Mouse (Mus musculus) kidney, postnatal 10 days (tissue): ENCODE data around the gene Plin2.

ENCODE experiments used
- DNase-seq: peaks from one replicate; pipeline ENCODE4 v3.0.0; 2021; ENCODE audit warnings: mixed read lengths

Plin2 gene

DNA sequence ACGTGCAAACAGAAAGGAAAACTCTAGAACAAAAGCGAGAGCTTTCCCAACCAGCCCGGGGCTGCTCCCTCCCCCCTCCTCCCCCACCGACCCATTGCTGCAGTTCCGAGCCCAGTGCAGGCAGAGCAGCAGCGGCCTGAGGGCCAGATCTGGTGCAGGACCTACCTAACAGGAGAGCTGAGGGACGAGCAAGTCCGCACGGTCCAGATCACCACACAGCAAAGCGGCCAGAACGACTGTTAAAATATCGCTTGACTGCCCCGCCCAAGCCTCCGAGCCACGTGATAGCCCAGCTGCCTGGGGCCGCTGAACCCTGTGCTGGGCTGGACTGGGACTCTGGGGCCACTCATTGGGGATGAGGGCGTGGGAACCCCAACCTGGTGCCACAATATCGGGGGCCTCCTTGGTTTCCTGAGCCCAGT lies at the start of gene Plin2:
Plin2 (minus strand) TSS at position 281 of the 422 bp plus-strand sequence.
- peak; percentile 87 for DNase-seq

DNA sequence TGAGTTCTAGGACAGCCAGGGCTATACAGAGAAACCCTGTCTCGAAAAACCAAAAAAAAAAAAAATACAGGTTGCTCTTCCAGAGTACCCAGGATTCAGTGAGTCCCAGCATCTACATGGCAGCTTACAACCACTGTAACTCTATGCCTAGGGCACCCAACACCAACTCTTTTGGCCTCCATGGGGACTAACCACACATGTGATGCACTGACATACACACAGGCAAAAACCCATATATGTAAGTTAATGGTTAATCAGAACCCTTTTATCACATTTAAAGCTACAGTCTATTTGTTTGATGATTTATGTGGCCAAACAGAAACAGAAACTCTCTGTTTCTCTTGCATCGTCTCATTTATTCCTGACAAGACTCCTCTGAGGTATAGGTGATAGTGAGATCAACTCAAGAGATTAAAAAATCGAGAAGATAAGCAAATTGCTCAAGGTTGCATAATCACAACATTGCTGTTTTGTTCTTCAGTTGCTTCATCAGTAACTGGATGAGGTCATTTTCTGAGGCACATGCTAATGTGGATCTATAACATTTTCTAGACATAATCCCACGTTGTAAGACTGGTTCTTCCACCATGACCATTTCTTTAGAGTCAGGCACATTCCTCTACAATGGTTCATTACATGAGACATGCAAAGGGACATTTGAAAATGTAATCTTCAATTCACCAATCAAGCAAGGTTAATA lies 49.2 kb upstream of the Plin2 start:
- no peak for DNase-seq

DNA sequence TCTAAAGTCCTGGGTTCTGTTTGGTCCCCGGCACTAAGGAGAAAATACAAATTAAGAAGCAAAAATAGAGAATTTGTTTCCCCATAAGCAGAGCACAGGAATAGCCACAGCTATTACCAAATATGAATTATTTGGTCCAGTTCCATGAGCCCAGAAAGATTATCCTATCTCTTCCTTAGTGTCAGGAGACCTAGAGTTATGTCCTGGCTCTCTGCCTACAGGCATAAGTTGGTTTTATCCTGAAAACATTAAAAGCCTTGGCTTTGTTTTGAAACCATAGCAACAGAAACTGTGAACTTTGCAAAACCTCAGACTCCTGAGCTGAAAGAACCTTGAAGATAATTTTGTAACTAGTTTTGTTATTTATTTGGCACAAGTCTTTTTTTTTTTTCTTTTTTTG lies 47.3 kb upstream of the Plin2 start:
- DNase-seq, result no peak

DNA sequence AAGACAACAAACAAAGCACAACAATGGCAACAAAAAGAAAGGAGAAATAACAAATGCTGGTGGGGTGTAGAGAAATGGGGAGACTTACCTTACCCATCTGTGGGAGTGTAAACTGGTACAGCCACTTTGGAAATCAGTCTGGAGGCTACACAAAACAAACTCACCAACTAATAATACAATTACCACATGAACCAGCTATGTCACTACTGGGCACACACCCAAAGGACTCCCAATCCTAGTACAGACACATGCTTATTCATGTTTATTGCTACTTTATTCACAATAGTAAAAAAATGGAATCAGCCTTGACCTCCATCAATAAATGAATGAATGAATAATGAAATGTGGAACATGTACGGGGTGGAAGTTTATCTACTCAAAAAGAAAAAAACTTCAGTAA lies 45.5 kb upstream of the Plin2 start:
- no peak for DNase-seq

DNA sequence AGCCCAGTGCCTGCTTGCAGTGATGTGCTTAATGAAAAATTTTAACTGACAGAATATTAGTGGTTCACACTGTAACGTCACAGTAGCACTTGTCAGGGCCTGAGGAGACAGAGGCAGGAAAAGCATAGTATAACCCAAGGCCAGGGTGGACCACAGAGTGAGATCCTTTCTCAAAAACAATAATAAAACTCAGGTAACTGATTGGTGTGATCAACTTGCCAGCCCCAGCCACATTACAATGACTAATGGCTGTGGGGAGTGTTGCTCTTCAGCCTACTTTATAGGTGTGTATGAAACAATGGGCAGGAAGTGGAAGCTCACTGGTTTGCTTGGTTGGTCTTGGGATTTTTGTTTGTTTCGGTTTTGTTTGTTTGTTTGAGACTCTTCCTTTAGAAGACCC lies 43.7 kb upstream of the Plin2 start:
- DNase-seq, result no peak

DNA sequence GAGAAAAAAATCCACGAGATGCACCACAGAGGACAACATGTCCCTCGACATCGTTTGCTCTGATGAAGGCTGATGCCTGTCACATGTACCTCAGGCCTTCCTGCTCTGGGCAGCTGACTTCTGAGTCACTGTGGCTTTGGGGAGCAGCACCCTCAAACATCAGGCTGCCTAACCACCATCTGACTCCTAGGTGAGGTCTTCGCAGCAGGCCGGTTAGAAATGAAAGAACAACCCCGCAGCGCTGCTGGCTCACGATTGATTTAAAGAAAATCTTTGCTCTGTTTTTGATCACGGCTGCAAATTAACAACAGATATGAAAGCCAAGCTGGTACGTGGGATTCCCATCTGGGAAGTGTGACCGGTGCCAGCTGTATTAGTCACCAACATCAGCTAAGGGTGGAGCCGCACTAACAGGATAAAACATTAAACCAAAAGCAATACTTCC lies 42.9 kb upstream of the Plin2 start:
- no peak for DNase-seq

DNA sequence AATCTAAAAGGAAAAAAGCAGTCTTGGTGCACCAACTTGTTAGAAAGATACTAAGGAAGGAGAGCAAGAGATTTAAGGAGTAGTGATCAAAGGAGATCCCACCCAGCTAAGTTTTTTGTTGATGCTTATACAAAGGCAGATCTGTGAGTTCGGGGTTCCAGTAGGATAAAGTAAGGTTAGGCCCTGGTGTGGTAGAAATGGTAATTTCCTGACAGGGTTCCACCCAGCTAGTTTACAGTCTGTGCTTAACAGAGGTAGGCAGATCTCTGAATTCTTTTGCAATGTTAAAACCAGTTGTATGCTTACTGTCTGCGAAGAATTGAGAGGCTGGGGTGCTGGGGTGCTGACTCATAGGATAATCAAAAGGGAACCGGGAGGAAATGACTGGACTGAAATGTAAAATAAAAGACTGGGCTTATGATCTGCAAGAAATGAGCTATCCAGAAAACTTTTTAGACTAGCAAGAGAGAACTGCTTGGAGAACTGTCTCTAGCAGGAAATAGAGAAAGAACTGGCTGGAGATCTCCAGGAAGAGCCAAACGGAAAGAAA lies 40.9 kb upstream of the Plin2 start:
- DNase-seq, result no peak

DNA sequence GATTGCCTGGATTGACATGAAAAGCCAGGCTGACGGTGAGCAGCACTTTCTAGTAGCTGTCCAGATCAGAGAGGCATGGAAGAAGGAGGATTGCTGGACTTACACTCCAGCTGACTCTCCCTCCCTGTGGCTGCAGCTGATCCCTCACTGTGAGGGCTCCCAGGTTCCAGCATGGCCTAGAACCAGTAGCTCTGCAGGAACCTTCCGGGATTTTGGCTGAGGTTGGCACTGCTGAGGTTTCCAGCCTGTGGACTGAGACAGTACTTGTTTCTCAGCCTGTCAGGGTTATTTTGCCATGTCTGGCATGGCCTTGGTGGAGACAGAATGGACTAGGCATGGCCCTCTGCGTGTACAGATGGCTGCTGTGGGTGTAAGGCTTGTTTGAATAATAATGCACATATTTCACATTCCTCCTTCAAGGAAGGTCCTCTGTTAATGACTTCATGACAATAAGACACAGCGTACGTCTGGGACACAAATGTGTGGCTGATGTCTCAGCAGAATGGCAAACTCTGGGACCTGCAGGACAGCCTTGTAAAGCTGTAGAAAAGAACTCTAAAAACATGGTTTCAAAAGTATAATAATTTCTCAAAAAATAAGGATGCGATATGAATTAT lies 40.3 kb upstream of the Plin2 start:
- DNase-seq, result no peak

DNA sequence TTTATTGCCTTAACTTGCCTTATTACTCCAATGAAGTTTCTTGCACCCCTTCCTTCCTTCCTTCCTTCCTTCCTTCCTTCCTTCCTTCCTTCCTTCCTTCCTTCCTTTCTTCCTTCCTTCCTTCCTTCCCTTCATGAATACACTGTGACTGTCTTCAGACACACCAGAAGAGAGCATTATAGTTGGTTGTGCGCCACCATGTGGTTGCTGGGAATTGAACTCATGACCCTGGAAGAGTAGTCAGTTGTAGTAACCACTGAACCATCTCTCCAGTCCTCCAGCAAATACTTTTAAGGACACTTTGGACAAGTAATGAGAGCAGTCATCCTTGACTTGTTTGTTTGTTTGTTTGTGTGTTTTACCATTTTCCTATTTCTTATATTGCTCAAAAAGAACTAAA lies 38.9 kb upstream of the Plin2 start:
- no peak for DNase-seq

DNA sequence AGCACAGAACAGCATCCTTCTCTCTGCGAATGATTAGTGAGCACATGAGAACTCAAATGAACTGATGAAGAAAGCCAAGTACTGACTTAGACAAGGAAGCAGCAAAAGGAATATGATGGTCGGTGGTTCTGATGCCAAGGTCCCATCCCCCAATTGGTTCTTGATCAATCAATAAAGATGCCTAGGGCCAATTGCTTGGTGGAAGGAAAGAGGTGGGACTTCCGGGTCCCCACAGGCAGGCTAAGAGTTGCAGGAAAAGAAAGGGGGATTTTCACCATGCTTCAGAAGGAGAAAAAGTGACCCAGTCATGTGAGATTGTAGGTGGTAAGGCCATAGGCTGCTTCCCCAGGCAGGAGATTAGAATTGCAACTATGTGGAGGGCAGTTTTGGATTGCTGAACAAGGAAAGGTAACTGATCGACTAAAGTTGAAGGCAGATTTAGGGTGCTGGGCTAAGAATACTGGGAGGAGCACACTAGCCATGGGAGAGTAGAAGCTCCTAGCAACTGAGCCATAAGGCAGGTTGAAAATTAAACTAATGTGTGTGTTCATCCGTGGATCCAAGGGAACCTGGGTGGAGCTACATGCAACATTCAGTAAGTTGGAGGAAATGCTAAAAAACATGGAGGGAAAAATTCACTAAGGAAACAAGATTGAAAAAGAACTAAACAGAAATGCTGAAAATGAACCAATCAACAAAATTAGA lies 29.5 kb upstream of the Plin2 start:
- no peak for DNase-seq

DNA sequence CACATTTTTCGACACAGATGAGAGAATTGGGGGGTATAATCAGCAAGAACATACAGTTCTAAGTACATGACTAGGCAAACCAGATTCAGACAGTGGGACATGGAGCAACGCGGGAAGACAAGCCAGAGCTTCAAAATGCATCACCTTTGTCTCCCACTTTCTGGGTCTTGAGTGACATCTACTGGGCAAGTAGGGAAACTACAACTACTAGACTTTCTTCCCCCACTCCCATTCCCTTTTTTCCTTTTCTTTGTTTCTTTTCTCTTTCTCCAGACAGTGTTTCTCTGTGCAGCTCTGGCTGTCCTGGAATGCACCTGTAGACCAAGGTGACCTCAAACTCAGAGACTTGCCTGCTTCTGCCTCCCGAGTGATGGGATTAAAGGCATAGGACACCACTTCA lies 27.0 kb upstream of the Plin2 start:
- peak; percentile 37 for DNase-seq

DNA sequence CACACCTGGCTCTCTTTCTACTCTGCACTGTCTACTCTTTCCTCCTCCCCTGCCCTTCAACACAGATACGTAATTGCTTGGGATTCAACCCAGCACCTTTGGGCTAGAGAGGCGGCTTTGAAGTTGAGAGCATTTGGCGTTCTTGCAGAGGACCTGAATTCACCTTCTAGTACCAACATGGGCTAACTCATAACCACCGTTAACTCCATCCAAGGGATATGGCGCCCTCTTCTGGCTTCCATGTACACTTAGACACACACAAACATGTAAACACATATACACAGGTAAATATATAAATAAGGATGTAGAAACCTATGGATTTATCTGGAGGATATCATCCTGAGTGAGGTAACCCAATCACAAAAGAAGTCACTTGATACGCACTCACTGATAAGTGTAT lies 25.2 kb upstream of the Plin2 start:
- DNase-seq, result peak; percentile 81

DNA sequence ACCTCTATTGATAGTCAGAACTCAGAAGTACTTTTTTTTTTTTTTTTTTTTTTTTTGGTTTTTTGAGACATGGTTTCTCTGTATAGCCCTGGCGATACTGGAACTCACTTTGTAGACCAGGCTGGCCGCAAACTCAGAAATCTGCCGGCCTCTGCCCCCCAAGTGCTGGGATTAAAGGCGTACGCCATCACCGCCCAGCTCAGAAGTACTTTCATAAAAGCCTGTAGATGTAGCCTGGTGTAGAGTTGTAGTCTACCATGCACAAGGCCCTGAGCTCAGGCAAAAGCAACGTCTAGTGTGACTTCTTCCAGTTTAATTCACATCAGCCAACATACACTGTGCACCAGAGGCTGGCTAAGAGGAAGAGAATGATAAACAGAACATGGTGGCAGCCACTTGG lies 23.1 kb upstream of the Plin2 start:
- DNase-seq, result no peak

DNA sequence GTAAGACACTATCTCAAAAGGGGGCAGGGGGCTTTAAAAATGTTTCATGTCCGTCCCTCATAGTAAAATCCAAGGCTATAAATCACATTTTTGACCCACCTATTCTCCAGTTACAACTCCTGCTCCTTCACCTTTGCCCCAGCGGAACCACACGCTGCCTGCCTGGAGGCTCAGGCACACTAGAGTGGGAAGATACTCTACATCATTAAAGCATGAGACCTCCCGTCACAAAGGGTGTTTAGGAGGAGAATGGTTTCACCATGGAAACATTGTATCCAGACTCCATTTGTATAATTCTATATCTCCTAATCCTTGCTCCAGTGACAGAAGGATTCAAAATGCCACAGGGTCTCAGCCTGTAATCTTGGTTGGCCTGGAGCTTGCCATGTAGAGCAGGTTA lies 21.4 kb upstream of the Plin2 start:
- DNase-seq, result no peak

DNA sequence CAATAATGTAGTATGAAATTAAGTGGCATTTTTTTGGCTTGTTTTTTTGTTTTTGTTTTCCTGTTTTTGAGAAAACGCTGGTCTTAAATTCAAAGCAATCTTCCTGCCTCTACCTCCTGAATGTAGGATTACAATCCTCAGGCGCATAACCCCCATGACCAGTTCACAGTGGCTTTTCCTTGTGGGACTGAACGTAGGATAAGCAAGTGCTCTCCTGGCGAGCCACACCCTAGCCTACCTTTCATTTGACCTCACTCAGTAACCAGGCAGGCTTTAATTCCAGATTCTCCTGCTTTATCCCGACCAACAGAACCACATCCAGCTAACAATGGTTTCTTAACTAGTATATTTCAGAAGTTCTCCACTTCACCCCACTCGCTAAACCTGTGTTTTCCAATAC lies 20.9 kb upstream of the Plin2 start:
- DNase-seq, result no peak

DNA sequence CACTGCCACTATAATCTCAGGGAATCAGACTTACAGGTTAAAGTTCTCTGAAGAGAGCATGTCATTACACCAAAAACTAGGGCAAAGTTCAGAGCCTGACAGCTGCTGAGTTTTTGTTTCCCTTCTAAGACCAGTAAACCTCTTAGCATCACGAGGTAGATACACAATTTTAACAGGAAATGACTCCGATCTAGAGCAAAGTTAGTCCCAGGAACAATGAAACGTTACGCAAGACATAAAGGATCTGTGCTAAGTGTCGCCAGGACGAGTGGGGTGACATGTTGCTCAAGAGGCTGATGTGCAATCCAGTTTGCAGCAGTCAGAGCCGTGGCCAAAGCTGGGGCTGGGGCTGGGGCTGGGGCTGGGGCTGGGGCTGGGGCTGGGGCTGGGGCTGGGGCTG lies 20.3 kb upstream of the Plin2 start:
- no peak for DNase-seq

DNA sequence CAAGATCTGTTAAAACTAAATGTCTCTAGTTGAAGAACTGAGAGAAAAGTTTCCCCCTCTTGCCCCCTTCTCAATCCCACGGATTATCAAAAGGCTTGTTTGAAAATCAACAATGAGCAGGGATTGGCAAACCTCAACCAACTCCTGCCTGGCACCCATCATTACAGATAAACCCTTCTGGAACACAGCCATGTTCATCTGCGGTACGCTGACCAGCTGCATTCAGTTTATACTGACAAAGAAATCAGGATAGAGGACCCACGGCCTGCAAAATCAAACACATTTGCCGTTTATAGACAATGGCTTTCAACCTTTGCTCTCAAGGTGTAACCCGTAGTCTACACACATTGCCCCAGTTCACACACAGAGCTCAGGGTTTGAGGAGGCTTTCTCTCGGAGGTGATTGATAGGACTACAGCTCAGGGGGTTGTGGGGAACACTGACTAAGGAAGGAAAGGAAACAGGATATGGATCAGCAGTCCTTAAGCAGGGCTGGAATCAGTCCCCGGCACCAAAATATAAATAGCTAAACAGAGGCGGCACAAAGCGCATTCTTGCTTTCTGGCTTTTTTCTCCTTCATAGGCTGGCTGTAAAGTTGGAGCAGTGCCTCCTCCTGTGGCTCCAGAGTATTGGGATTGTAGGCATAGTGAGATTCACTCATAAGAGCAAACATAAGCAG lies 19.3 kb upstream of the Plin2 start:
- no peak for DNase-seq

DNA sequence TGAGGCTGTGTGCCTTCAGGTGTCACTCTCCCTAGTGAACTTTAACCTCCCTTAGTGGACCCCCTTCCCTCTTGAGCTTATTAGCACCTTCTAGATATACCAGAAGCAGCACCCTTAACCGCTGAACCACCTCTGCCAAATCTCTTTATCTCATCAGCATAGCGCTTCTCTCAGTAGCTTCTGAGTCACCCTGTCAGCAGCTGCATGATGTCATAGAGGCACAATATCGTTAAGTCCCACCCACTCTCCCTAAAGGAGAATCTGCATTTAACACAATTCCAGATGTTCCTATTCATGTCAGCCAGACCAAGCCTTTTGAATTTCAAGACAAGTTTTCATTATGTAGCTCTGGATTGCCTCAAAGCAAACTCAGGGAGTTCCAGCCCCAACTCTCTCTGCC lies 16.7 kb upstream of the Plin2 start:
- no peak for DNase-seq

DNA sequence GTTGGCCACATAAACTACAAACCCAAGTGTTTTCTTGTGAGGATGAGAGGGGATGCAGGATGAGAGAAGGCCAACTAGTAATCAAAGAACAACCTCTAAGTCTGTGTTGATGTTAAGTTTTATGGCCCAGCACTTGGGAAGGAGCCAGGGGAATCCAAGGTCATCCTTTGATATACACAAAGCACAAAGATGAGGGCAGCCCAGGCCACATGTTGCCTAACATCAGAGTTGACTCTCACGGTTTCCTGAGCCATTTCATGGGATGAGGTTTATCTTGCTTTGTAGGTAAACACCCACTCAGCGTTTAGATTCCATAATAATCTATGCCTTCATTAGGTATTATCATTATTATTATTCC lies 16.1 kb upstream of the Plin2 start:
- DNase-seq, result no peak

DNA sequence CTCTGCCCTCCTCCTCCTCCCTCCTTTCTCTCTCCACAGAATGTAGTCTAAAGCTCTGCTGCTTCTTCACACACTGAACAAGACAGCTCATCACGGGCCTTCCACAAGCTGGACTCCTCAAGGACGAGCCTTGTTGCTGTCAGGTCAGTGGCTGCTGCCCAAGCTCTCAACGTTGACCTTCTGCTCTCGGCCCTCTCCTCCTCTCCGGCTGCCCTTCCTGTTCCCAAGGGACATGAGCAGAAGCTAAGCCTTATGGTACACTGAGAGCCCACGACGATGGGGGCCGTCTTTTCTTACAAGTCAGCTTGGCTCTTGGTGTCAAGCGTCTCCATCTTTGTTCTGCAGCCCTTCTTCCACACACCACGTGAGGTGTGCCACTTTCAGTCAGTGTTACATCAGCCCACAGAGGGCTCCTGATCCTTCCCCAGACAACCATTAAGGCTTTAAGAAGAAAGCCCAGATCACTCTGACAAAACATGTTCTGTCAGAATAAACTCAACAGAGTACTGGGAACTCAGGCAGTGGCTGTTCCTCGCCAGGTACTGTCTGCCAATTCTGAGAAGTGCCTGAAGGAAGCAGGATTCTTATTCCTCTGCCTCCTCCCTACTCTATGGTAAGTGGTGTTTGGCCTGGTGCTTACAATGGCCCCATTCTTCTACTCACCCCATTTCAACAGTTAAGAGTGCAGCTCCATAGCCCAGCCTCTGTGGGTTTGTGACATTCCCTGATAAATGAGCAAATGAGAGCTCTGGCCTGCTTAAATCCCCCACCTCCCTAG lies 15.6 kb upstream of the Plin2 start:
- no peak for DNase-seq

DNA sequence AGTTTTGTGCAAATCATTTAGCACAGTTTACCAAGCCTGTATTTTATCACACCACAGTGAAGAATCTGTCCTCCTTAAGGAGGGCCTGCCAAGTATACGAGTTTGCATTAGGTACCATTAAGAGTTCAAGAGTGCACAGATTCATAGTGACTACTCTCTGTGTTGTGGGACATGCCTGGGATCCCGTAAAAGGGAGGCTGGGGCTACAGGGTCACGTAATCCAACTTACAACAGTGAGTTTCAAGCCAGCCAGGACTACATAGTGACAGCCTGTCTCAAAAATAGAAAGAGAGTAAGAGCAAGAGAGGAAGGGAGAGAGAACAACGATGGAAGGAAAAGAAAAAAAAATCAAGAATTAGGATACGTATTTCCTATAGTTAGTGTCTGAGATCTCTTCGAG lies 14.9 kb upstream of the Plin2 start:
- no peak for DNase-seq

DNA sequence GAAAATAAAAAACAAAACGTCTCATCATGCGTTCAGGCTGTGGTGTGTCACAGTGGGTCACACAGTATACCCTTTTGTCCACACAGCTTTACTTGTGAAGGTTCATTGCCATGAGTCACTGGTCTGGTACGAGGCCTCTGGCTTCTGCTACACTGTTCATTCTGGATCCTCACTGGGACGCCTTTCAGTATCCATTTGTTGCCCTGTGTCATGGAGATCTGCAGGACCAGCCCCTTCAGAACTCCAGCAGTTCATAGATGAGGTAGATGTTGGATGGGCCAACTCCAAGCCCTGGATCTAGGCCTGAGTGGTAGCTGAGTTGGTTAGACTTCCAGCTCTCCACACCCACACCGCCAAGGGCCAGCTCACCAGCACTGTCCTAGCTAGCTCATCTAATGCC lies 13.9 kb upstream of the Plin2 start:
- no peak for DNase-seq

DNA sequence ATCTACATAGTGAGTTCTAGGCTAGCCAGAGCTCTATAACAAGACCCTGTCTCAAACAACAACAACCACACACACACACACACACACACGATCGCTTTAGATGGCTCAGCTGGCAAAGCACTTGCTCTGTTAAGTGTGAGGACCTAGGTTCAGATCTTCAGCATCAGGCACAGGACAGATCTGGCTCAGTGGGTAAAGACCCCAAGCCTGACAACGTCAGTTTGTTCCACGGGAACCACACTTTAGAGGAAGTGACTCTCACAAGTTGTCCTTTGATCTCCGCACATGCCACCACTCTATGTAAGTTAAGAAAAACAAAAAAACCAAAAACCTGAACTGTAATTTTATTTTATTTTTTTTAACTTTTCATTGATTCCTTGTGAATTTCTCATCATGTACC lies 13.4 kb upstream of the Plin2 start:
- DNase-seq, result no peak
